Mouse (Mus musculus) inflammation-experienced regulatory T-cells (primary cell): ENCODE measurements around the gene Ifna11. TPM values are rescaled to one million over a fixed set of nuclear protein-coding genes. Genes with fewer than 3 reads are reported as not detected.

Experiments used
- polyA plus RNA-seq, 2 experiments: library from polyadenylated mRNA; unstranded; fragments of 100-300 nt; shearing (Covaris generic); gene quantifications; one replicate each; pipeline ENCODE4 v1.2.1; 2017

Ifna11 gene
- not detected for polyA plus RNA-seq

DNA sequence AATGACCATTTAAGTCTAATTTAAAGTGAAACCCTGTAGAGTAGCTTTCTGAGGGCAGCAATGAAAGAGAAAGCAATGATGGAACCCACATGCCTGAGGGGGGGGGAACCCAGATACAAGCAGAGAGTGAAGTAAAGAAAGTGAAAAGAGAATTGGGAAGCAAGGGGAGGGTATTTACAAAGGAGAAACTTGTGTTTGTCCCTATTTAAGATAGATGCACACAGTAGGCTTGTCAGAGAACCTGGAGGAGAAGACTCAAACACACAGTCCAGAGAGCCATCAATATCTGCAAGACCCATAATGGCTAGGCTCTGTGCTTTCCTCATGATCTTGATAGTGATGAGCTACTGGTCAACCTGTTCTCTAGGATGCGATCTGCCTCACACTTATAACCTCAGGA lies at the start of gene Ifna11:
TSS of gene Ifna11 (plus strand) at position 301 of the 400 bp plus-strand sequence.

GRCm38 (mm10) chr4:88773534-88773933 lies 46.2 kb upstream of the Ifna11 start, which contains the start of gene Gm13290:
TSS of gene Gm13290 (plus strand) at chr4:88773834.

GRCm38 (mm10) chr4:88776622-88777021 lies 43.1 kb upstream of the Ifna11 start, which contains the start of gene Gm13289:
TSS of gene Gm13289 (plus strand) at chr4:88776922.

GRCm38 (mm10) chr4:88779550-88779949 lies 40.2 kb upstream of the Ifna11 start, which contains the start of gene Gm13272:
TSS of gene Gm13272 (plus strand) at chr4:88779850.

DNA sequence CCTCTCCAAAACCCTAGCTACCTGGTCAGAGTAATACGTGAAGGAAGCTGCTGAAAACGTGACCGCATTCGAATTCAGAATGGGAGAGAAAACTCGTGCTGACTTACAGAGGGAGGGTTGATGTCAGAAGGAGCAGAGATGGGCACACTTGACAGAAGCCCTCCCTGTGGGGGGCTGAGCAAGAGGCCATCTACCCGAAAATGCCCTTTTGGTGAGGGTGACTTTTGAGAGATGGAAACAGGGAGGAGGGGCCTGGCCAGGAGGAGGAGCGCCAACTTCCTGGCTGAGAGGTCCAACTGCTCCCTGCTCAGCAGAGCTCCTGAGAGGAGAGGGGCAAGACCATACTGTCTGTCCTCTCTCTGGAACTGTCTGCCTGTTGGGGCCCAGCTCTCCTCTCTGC lies 37.9 kb upstream of the Ifna11 start, which contains the start of gene Ifnz:
TSS of gene Ifnz (plus strand) at position 301 of the 400 bp plus-strand sequence.

GRCm38 (mm10) chr4:88785409-88785808 lies 34.4 kb upstream of the Ifna11 start, which contains the start of gene Gm13276:
TSS of gene Gm13276 (plus strand) at chr4:88785709.

DNA sequence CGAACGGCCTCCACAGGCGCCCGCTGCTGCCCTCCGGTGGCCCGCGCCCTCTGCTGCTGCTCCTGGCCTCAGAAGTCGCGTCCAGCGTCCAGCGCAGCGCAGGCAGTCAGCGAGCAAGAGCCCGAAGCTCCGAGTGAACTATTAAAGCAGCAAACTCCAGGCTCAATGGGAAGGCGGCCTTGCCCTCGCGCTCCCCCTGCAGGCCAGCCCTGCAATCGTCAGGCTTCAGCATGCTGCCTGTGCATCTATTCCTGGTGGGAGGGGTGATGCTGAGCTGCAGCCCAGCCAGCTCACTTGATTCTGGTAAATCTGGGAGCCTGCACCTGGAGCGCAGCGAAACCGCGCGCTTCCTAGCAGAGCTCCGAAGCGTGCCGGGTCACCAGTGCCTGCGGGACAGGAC lies 31.4 kb upstream of the Ifna11 start, which contains the start of gene Gm13277:
TSS of gene Gm13277 (plus strand) at position 231 of the 400 bp plus-strand sequence.

GRCm38 (mm10) chr4:88791250-88791649 lies 28.5 kb upstream of the Ifna11 start, which contains the start of gene Gm13278:
TSS of gene Gm13278 (plus strand) at chr4:88791550.

DNA sequence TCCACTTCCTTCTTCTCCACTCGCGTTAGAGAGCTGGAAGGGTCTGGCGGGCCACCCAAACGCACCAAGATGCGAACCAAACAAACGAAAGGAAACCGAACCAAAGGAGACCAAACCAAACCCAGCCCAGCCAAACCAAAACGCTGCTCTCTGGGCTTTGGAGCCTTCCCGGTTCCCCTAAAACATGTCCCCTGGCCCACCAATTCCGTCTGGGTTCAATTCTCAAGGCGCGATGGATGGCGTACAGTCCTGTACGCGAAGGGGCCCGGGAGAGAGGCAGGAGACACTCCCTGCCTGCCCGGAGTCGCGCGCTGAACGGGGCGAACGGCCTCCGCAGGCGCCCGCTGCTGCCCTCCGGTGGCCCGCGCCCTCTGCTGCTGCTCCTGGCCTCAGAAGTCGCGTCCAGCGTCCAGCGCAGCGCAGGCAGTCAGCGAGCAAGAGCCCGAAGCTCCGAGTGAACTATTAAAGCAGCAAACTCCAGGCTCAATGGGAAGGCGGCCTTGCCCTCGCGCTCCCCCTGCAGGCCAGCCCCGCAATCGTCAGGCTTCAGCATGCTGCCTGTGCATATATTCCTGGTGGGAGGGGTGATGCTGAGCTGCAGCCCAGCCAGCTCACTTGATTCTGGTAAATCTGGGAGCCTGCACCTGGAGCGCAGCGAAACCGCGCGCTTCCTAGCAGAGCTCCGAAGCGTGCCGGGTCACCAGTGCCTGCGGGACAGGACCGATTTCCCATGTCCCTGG lies 25.7 kb upstream of the Ifna11 start, which contains the start of gene Gm13275:
TSS of gene Gm13275 (plus strand) at position 552 of the 740 bp plus-strand sequence.

GRCm38 (mm10) chr4:88797097-88797496 lies 22.7 kb upstream of the Ifna11 start, which contains the start of gene Gm13279:
TSS of gene Gm13279 (plus strand) at chr4:88797397.

DNA sequence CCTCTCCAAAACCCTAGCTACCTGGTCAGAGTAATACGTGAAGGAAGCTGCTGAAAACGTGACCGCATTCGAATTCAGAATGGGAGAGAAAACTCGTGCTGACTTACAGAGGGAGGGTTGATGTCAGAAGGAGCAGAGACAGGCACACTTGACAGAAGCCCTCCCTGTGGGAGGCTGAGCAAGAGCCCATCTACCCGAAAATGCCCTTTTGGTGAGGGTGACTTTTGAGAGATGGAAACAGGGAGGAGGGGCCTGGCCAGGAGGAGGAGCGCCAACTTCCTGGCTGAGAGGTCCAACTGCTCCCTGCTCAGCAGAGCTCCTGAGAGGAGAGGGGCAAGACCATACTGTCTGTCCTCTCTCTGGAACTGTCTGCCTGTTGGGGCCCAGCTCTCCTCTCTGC lies 20.4 kb upstream of the Ifna11 start, which contains the start of gene Gm13285:
TSS of gene Gm13285 (plus strand) at position 301 of the 400 bp plus-strand sequence.

GRCm38 (mm10) chr4:88802954-88803353 lies 16.8 kb upstream of the Ifna11 start, which contains the start of gene Gm13287:
TSS of gene Gm13287 (plus strand) at chr4:88803254.

DNA sequence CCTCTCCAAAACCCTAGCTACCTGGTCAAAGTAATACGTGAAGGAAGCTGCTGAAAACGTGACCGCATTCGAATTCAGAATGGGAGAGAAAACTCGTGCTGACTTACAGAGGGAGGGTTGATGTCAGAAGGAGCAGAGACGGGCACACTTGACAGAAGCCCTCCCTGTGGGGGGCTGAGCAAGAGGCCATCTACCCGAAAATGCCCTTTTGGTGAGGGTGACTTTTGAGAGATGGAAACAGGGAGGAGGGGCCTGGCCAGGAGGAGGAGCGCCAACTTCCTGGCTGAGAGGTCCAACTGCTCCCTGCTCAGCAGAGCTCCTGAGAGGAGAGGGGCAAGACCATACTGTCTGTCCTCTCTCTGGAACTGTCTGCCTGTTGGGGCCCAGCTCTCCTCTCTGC lies 14.5 kb upstream of the Ifna11 start, which contains the start of gene Gm13288:
TSS of gene Gm13288 (plus strand) at position 301 of the 400 bp plus-strand sequence.

GRCm38 (mm10) chr4:88815928-88816327 lies 3.8 kb upstream of the Ifna11 start, which contains the start of gene Ifna7:
TSS of gene Ifna7 (plus strand) at chr4:88816228.

DNA sequence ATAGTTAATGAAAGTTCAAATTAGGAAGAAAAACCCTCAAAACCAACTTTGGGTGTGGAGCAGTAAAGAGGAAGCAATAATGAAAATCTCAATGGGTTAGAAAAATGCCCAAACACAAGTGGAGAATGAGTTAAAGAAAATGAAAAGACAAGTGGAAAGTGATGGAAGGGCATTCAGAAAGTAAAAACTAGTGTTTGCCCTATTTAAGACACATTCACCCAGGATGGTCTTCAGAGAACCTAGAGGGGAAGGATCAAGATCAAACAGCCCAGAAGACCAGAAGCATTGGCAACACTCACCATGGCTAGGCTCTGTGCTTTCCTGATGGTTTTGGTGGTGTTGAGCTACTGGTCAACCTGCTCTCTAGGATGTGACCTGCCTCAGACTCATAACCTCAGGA lies 7.4 kb downstream of the Ifna11 start, which contains the start of gene Ifna6:
TSS of gene Ifna6 (plus strand) at position 301 of the 400 bp plus-strand sequence.

GRCm38 (mm10) chr4:88835225-88835624 lies 15.5 kb downstream of the Ifna11 start, which contains the start of gene Ifna5:
TSS of gene Ifna5 (plus strand) at chr4:88835525.

GRCm38 (mm10) chr4:88841438-88841911 lies 21.7 kb downstream of the Ifna11 start, which contains the start of gene Ifna4:
TSS of gene Ifna4 (plus strand) at chr4:88841861.

GRCm38 (mm10) chr4:88849698-88850097 lies 29.9 kb downstream of the Ifna11 start, which contains the start of gene Ifna1:
TSS of gene Ifna1 (plus strand) at chr4:88850087.

Other genes with a start within 250 kb of the Ifna11 start
- gene Ifna14, start 248.2 kb upstream of the Ifna11 start, polyA plus RNA-seq: under 1 TPM in 1 of 2 experiments, not detected in 1; 0.70 TPM
- gene Ifna9, start 227.6 kb upstream of the Ifna11 start, polyA plus RNA-seq: not detected
- gene Ifna12, start 216.6 kb upstream of the Ifna11 start, polyA plus RNA-seq: not detected
- under 1 TPM in 1 of 2 experiments, not detected in 1; 0.47 TPM for gene C87499, start 185.5 kb upstream of the Ifna11 start, polyA plus RNA-seq
- not detected for gene Ifna13, start 175.5 kb upstream of the Ifna11 start, polyA plus RNA-seq
- gene Ifna16, start 143.0 kb upstream of the Ifna11 start, polyA plus RNA-seq: not detected
- not detected for gene Ifna2, start 136.0 kb upstream of the Ifna11 start, polyA plus RNA-seq
- under 1 TPM in 1 of 2 experiments, not detected in 1; 0.30 TPM for gene Ifnab, start 128.6 kb upstream of the Ifna11 start, polyA plus RNA-seq
- not detected for gene Gm26566, start 98.2 kb upstream of the Ifna11 start, polyA plus RNA-seq
- gene Klhl9, start 97.5 kb upstream of the Ifna11 start, polyA plus RNA-seq: 10 to 100 TPM; 19.8 to 29.0 TPM
- gene Gm13271, start 65.1 kb upstream of the Ifna11 start, polyA plus RNA-seq: not detected
- 1 to 10 TPM in 1 of 2 experiments, under 1 TPM in 1; 0.62 to 1.0 TPM for gene Gm13283, start 59.8 kb upstream of the Ifna11 start, polyA plus RNA-seq
- gene Gm13290, start 46.1 kb upstream of the Ifna11 start, polyA plus RNA-seq: under 1 TPM in 1 of 2 experiments, not detected in 1; 0.82 TPM
- gene Gm13289, start 43.0 kb upstream of the Ifna11 start, polyA plus RNA-seq: not detected
- not detected for gene Gm13272, start 40.1 kb upstream of the Ifna11 start, polyA plus RNA-seq
- gene Ifnz, start 37.8 kb upstream of the Ifna11 start, polyA plus RNA-seq: 1 to 10 TPM in 1 of 2 experiments, not detected in 1; 1.5 TPM
- not detected for gene Gm13276, start 34.2 kb upstream of the Ifna11 start, polyA plus RNA-seq
- gene Gm13277, start 31.3 kb upstream of the Ifna11 start, polyA plus RNA-seq: not detected
- gene Gm13278, start 28.4 kb upstream of the Ifna11 start, polyA plus RNA-seq: not detected
- gene Gm13275, start 25.5 kb upstream of the Ifna11 start, polyA plus RNA-seq: not detected
- gene Gm13279, start 22.6 kb upstream of the Ifna11 start, polyA plus RNA-seq: not detected
- gene Gm13285, start 20.3 kb upstream of the Ifna11 start, polyA plus RNA-seq: 1 to 10 TPM in 1 of 2 experiments, under 1 TPM in 1; 0.94 to 3.7 TPM
- not detected for gene Gm13287, start 16.7 kb upstream of the Ifna11 start, polyA plus RNA-seq
- not detected for gene Gm13288, start 14.4 kb upstream of the Ifna11 start, polyA plus RNA-seq
- gene Ifna7, start 3.7 kb upstream of the Ifna11 start, polyA plus RNA-seq: not detected
- not detected for gene Ifna6, start 7.5 kb downstream of the Ifna11 start, polyA plus RNA-seq
- not detected for gene Ifna5, start 15.6 kb downstream of the Ifna11 start, polyA plus RNA-seq
- gene Ifna4, start 21.9 kb downstream of the Ifna11 start, polyA plus RNA-seq: under 1 TPM in 1 of 2 experiments, not detected in 1; 0.71 TPM
- gene Ifna1, start 30.1 kb downstream of the Ifna11 start, polyA plus RNA-seq: not detected
- gene Ifne, start 60.2 kb downstream of the Ifna11 start, polyA plus RNA-seq: not detected